Comparison of ENCODE assay signal across 30 mouse cellular contexts in genomic region chr19:36383977-36384376, GRCm38 (mm10). TPM values are rescaled to one million over a fixed set of nuclear protein-coding genes. Genes with fewer than 3 reads are reported as not detected.
DNase-seq lines count a peak whose midpoint lies in the region; ATAC-seq lines count a peak whose summit lies in the region.
"Had no signal": no experiment of that assay in that cellular context is flagged by ENCODE, and none has a peak within 500 bp of the region (broad histone marks: within the 10 kb centered on the region; RNA-seq: fewer than 3 reads in every experiment).

No protein-coding gene starts in this region.

- H3K9me3 ChIP-seq in heart, embryonic 10.5 days, result no peaks in the 10 kb centered on the region
- H3K9me3 ChIP-seq in liver, embryonic 11.5 days (ENCODE audit: control insufficient read depth, low read length), result no peaks in the 10 kb centered on the region
- no peaks in the 10 kb centered on the region for H3K9me3 ChIP-seq in limb, embryonic 10.5 days (replicated peaks)
- H3K9me3 ChIP-seq: embryonic facial prominence, embryonic 12.5 days; limb, embryonic 13.5 days; liver, embryonic 12.5 days; neural tube, embryonic 13.5 days had no signal

- no peak for ATAC-seq in liver, embryonic 11.5 days (replicated peaks; ENCODE audit: low FRiP score)
- ATAC-seq: forebrain, embryonic 16.5 days; liver, embryonic 12.5 days; liver, postnatal 0 days had no signal

- no peak overlapping the region for H3K4me3 ChIP-seq in heart, embryonic 10.5 days
- no peak overlapping the region for H3K4me3 ChIP-seq in liver, embryonic 11.5 days (ENCODE audit: low read depth, low read length)
- no peak overlapping the region for H3K4me3 ChIP-seq in limb, embryonic 10.5 days
- H3K4me3 ChIP-seq: embryonic facial prominence, embryonic 12.5 days; layer of hippocampus, adult 2 months; left cerebral cortex, adult 2 months; limb, embryonic 13.5 days; liver, embryonic 12.5 days; myocyte; neural tube, embryonic 13.5 days had no signal

- H3K9ac ChIP-seq in liver, embryonic 11.5 days (ENCODE audit: low read depth, low read length), result no peak overlapping the region
- H3K9ac ChIP-seq: embryonic facial prominence, embryonic 12.5 days; hindbrain, embryonic 14.5 days; limb, embryonic 13.5 days; liver, embryonic 12.5 days; liver, postnatal 0 days; neural tube, embryonic 13.5 days had no signal

- H3K4me2 ChIP-seq in liver, embryonic 11.5 days, result no peak overlapping the region
- H3K4me2 ChIP-seq: embryonic facial prominence, embryonic 12.5 days; heart, embryonic 11.5 days; hindbrain, embryonic 14.5 days; limb, embryonic 13.5 days; liver, embryonic 12.5 days; midbrain, embryonic 11.5 days; neural tube, embryonic 13.5 days had no signal

- H3K27ac ChIP-seq in heart, embryonic 10.5 days, result no peak overlapping the region
- no peak overlapping the region for H3K27ac ChIP-seq in liver, embryonic 11.5 days (ENCODE audit: low read depth, low read length)
- no peak overlapping the region for H3K27ac ChIP-seq in limb, embryonic 10.5 days
- H3K27ac ChIP-seq: embryonic facial prominence, embryonic 12.5 days; hindbrain, embryonic 14.5 days; layer of hippocampus, adult 2 months; left cerebral cortex, adult 2 months; limb, embryonic 13.5 days; liver, embryonic 12.5 days; neural tube, embryonic 13.5 days had no signal

- no peaks in the 10 kb centered on the region for H3K27me3 ChIP-seq in heart, embryonic 10.5 days (ENCODE audit: insufficient read depth, poor library complexity, severe bottlenecking)
- no peaks in the 10 kb centered on the region for H3K27me3 ChIP-seq in liver, embryonic 11.5 days (replicated peaks; ENCODE audit: control insufficient read depth, insufficient read depth, low read length)
- no peaks in the 10 kb centered on the region for H3K27me3 ChIP-seq in limb, embryonic 10.5 days (ENCODE audit: low read depth, poor library complexity, severe bottlenecking)
- H3K27me3 ChIP-seq: CH12.LX; embryonic facial prominence, embryonic 12.5 days; limb, embryonic 13.5 days; liver, embryonic 12.5 days; neural tube, embryonic 13.5 days had no signal

- peak; percentile 74 for DNase-seq in heart, adult 11 months
- DNase-seq in heart, embryonic 10.5 days (ENCODE audit: low spot score), result no peak
- peak; percentile 16 for DNase-seq in thymus, postnatal 14 days
- DNase-seq in thymus, postnatal 10 days (ENCODE audit: low spot score in 2 of 2), result no peak
- peak; percentile 42 for DNase-seq in induced T-regulatory cell, adult 2 months (ENCODE audit: low read depth)
- DNase-seq in liver, embryonic 11.5 days (ENCODE audit: low spot score), result no peak
- DNase-seq in ovary, postnatal 14 days (ENCODE audit: low spot score), result no peak
- DNase-seq in limb, embryonic 10.5 days (ENCODE audit: low spot score), result no peak
- DNase-seq: adrenal gland, postnatal 10 days; cerebellum, adult 11 months; cerebellum, adult 9-10 months; cerebellum, postnatal 36 days; embryo, embryonic 11 days; gastrocnemius, postnatal 14 days; kidney, adult 18-20 months; kidney, postnatal 36 days; liver, postnatal 0 days; lung, postnatal 36 days had no signal

- H3K36me3 ChIP-seq in heart, embryonic 10.5 days, result no peaks in the 10 kb centered on the region
- no peaks in the 10 kb centered on the region for H3K36me3 ChIP-seq in liver, embryonic 11.5 days (ENCODE audit: control insufficient read depth, insufficient read depth, low read length)
- H3K36me3 ChIP-seq in limb, embryonic 10.5 days, result no peaks in the 10 kb centered on the region
- H3K36me3 ChIP-seq: embryonic facial prominence, embryonic 12.5 days; limb, embryonic 13.5 days; liver, embryonic 12.5 days; neural tube, embryonic 13.5 days had no signal

- 59% methylated on average over 5 of the region's 5 CpGs for WGBS in heart, embryonic 10.5 days
- 80% methylated on average over 5 of the region's 5 CpGs for WGBS in liver, embryonic 11.5 days
- 90% methylated on average over 5 of the region's 5 CpGs for WGBS in limb, embryonic 10.5 days

- peaks cover 6% of the 10 kb centered on the region for H3K4me1 ChIP-seq in heart, embryonic 10.5 days
- no peaks in the 10 kb centered on the region for H3K4me1 ChIP-seq in liver, embryonic 11.5 days (replicated peaks; ENCODE audit: control insufficient read depth, insufficient read depth, low read length)
- no peaks in the 10 kb centered on the region for H3K4me1 ChIP-seq in limb, embryonic 10.5 days
- H3K4me1 ChIP-seq: embryonic facial prominence, embryonic 12.5 days; liver, embryonic 12.5 days; neural tube, embryonic 13.5 days had no signal

RNA-seq across cellular contexts. Expression of gene Pcgf5, which starts 35.9 kb away (rescaled TPM):
- polyA plus RNA-seq in heart, embryonic 10.5 days (2016; fragmentation: Nextera tagmentation; extraction: Ambion mirVana), result 38.6 and 53.0 TPM in 2 replicates
- 16.6 and 18.2 TPM in 2 replicates for polyA plus RNA-seq in liver, embryonic 11.5 days (2014; fragmentation: Nextera tagmentation; extraction: Ambion mirVana)
- polyA plus RNA-seq in limb, embryonic 10.5 days (2016; fragmentation: Nextera tagmentation; extraction: Ambion mirVana), result 2.9 and 4.5 TPM in 2 replicates

Comparison
In these comparisons a context has a peak if more than half of its experiments do, and no peak if none do; other contexts are left out.
1. DNase-seq: peak in heart, adult 11 months (single experiment), thymus, postnatal 14 days (single experiment) and induced T-regulatory cell, adult 2 months (single experiment); none in heart, embryonic 10.5 days (single experiment), thymus, postnatal 10 days (0 of 2), liver, embryonic 11.5 days (single experiment), ovary, postnatal 14 days (single experiment) and limb, embryonic 10.5 days (single experiment).